Mouse (Mus musculus): ENCODE measurements around the gene Ccne1. TPM values are rescaled to one million over a fixed set of nuclear protein-coding genes. Genes with fewer than 3 reads are reported as not detected.

Ccne1 gene
- polyA plus RNA-seq, 1 experiment from 2014 or later = 20.2 TPM

DNA sequence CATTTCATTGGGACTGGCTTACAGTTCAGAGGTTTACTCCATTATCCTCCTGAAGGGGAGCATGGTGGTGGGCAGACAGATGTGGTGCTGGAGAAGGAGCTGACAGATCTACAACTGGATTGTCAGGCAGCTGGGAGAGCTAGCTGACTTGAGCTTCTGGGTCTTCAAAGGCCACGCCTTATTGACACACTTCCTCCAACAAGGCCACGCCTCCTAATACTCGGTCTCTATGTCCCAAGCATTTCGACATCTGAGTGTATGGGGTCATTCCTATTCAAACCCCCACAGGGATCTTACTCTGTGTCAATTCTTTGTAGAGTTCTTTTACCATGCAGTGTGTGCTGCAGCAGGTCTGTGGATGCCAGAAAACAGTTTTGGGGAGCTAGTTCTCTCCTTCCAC, 42.9 kb downstream of the Ccne1 start:
- H3K9ac ChIP-seq (ENCODE audit: low read depth, low read length) = no peak overlapping the region

DNA sequence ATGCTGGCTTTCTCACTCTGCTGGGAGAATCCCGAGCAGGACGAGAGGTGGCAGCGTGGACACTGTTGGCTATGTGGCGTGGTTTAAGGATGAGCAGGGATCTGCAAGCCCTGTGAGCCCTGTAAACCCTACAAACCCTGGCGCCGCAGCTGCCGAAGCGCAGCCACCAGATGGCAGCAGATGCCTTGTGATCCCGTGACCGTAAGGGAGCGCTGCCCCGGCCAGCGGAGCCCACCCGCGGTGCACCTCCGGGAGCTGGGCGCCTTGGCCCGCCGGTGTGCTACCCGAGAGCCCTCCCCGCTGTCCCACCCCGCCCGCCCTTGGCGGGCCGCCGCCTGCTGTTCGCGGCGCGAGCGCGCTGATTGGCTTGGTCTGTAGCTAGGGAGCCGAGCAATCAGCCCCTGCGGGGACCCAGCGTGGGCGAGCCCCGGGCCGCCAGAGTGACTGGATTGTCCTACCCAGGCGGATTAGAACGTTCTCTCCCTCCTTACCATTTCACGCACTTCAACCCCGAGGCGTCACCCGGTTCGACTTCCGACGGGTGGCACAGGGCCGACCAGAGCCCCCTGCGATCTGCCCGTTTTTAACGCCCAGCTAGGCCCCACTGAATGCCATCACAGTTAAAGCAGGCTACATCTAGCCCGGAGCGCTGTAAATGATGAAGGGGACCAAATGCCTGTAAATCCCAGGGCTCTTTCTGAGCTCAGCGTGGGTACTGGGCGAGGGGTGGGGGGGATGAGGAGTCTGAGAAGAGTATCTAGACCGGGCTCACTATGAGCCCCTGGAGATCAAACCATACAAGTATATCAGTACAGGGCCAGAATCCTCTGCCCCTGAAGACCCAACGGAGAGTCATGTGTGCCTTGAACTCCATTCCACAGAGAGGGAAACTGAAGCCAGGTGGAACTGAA, 46.0 kb downstream of the Ccne1 start:
- H3K4me1 ChIP-seq (replicated peaks; ENCODE audit: insufficient read depth, low read length) = no peaks in the 10 kb centered on the region; the same call in 1 of the 2 replicates
- DNase-seq (ENCODE audit: low spot score) (peak; percentile 95), ATAC-seq (replicated peaks; ENCODE audit: low FRiP score, low read depth) (peak; percentile 95)
- H3K36me3 ChIP-seq (ENCODE audit: insufficient read depth, low read length) = no peaks in the 10 kb centered on the region
- H3K9me3 ChIP-seq (replicated peaks; ENCODE audit: low read length) = no peaks in the 10 kb centered on the region
- H3K27me3 ChIP-seq (ENCODE audit: insufficient read depth, low read length) = no peaks in the 10 kb centered on the region
- no peak overlapping the region for H3K27ac ChIP-seq
- WGBS = under 1% methylated on average over 55 of the region's 57 CpGs
- H3K9ac ChIP-seq (ENCODE audit: low read depth, low read length) = peak overlapping the region; percentile 61
- H3K4me3 ChIP-seq (replicated peaks; ENCODE audit: low read depth, low read length) = peak overlapping the region; percentile 50
- TF ChIP-seq CTCF (IDR thresholded peaks at IDR 0.05; ENCODE audit: low read depth) = peak; percentile 90
- H3K4me2 ChIP-seq (ENCODE audit: low read length) = peak overlapping the region; percentile 88

More for the DNA sequence above, 42.9 kb downstream of the Ccne1 start:
- no peak for ATAC-seq (replicated peaks; ENCODE audit: low FRiP score, low read depth)
- Histone ChIP-seq H3K27ac (no peak overlapping the region), H3K4me2 (ENCODE audit: low read length) (no peak overlapping the region), H3K27me3 (ENCODE audit: insufficient read depth, low read length) (no peaks in the 10 kb centered on the region), H3K36me3 (ENCODE audit: insufficient read depth, low read length) (no peaks in the 10 kb centered on the region), H3K4me3 (replicated peaks; ENCODE audit: low read depth, low read length) (no peak overlapping the region), H3K9me3 (replicated peaks; ENCODE audit: low read length) (no peaks in the 10 kb centered on the region), H3K4me1 (replicated peaks; ENCODE audit: insufficient read depth, low read length) (no peaks in the 10 kb centered on the region; the same call in 1 of the 2 replicates)
- whole genome bisulfite sequencing = 46% methylated on average over 4 of the region's 4 CpGs
- no peak for TF ChIP-seq CTCF (IDR thresholded peaks at IDR 0.05; ENCODE audit: low read depth)
- no peak for DNase-seq (ENCODE audit: low spot score)

DNA sequence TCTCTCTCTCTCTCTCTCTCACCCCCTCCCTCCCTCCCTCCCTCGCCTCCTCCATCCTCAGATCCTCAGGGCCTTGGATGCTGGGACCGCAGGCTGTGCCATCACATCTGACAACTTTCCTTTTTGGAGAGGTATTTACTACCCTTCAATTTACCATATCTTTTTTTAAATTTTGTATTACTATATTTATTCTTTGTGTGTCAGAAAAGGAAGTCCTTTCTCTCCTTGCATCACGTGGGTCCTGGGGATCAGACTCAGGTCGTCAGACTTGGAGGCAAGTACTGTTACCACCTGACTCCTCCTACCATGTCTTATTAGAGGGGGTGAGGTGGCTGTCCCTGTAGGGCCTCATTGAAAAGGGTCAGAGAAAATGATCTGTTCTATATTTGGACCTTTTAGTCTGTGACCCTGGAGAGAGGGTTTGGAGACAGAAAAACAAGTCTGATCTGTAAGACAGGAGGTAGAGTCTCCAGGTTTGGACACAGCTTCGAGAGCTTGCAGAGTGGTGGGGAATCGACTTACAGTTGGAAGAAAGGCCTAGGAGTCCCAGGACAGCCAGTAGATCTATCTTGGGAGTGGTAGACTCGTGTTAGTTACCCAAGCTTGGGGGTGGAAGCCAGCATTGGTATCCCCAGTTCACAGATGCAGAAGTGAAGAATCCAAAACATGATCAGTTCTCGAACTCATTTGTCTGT, 47.6 kb downstream of the Ccne1 start:
- 75% methylated on average over 8 of the region's 8 CpGs for WGBS
- no peak overlapping the region for H3K4me2 ChIP-seq (ENCODE audit: low read length)
- H3K4me3 ChIP-seq (replicated peaks; ENCODE audit: low read depth, low read length) = no peak overlapping the region
- ATAC-seq (replicated peaks; ENCODE audit: low FRiP score, low read depth) (no peak), DNase-seq (ENCODE audit: low spot score) (no peak)
- no peaks in the 10 kb centered on the region for H3K9me3 ChIP-seq (replicated peaks; ENCODE audit: low read length)
- H3K27ac ChIP-seq = no peak overlapping the region
- TF ChIP-seq CTCF (IDR thresholded peaks at IDR 0.05; ENCODE audit: low read depth) = no peak
- no peaks in the 10 kb centered on the region for H3K27me3 ChIP-seq (ENCODE audit: insufficient read depth, low read length)
- no peak overlapping the region for H3K9ac ChIP-seq (ENCODE audit: low read depth, low read length)
- H3K36me3 ChIP-seq (ENCODE audit: insufficient read depth, low read length) = no peaks in the 10 kb centered on the region
- no peaks in the 10 kb centered on the region; the same call in 1 of the 2 replicates for H3K4me1 ChIP-seq (replicated peaks; ENCODE audit: insufficient read depth, low read length)

DNA sequence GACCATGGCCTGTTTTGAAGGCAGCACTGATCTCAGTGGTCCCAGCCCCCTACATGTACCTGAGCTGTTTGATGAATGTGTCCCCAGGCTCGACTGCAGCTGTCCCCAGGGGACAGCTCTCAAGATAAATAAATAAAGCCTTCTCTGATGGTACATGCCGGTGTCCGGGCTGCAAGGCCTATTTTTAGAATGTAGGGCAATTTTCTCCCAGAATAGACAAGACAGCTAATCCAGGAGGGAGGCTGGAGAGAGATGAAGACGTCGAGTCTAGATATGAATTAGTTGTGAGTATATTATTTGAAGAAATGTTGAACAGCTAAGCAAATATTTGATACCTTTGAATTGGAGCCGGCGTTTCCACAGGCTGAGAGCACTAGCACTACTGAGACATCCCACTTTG, 48.2 kb downstream of the Ccne1 start:
- no peak for DNase-seq (ENCODE audit: low spot score)
- H3K36me3 ChIP-seq (ENCODE audit: insufficient read depth, low read length) = no peaks in the 10 kb centered on the region
- no peaks in the 10 kb centered on the region for H3K27me3 ChIP-seq (ENCODE audit: insufficient read depth, low read length)
- H3K4me1 ChIP-seq (replicated peaks; ENCODE audit: insufficient read depth, low read length) = no peaks in the 10 kb centered on the region; the same call in 1 of the 2 replicates
- WGBS = 47% methylated on average over 7 of the region's 7 CpGs
- no peak for TF ChIP-seq CTCF (IDR thresholded peaks at IDR 0.05; ENCODE audit: low read depth)
- H3K27ac ChIP-seq = no peak overlapping the region
- no peak overlapping the region for H3K4me2 ChIP-seq (ENCODE audit: low read length)
- no peak for ATAC-seq (replicated peaks; ENCODE audit: low FRiP score, low read depth)
- no peak overlapping the region for H3K4me3 ChIP-seq (replicated peaks; ENCODE audit: low read depth, low read length)
- H3K9me3 ChIP-seq (replicated peaks; ENCODE audit: low read length) = no peaks in the 10 kb centered on the region
- no peak overlapping the region for H3K9ac ChIP-seq (ENCODE audit: low read depth, low read length)

DNA sequence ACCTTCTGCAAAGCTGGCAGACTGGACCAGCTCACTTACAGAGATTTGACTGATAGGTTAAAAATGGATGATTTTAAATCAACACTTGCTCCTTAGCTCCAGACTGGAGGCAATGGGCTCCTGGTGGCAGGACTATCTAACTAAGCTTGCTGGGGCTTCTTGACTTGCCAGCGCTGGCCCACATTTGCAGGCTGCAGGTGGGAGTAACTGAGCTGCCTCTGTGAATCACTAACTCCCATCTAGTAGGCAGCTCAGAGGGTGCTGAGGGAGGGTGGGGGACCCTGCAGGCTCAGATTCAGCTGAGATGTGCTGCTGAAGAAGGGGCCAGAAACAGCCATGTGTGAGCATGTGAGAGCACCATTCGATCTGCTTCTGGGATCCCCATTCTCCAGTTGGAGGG, 51.3 kb downstream of the Ccne1 start:
- Histone ChIP-seq H3K4me2 (ENCODE audit: low read length) (no peak overlapping the region), H3K4me1 (replicated peaks; ENCODE audit: insufficient read depth, low read length) (no peaks in the 10 kb centered on the region), H3K9me3 (replicated peaks; ENCODE audit: low read length) (no peaks in the 10 kb centered on the region), H3K9ac (ENCODE audit: low read depth, low read length) (no peak overlapping the region), H3K27ac (no peak overlapping the region), H3K27me3 (ENCODE audit: insufficient read depth, low read length) (no peaks in the 10 kb centered on the region), H3K36me3 (ENCODE audit: insufficient read depth, low read length) (no peaks in the 10 kb centered on the region), H3K4me3 (replicated peaks; ENCODE audit: low read depth, low read length) (no peak overlapping the region)
- WGBS = 70% methylated on average over 2 of the region's 2 CpGs
- ATAC-seq (replicated peaks; ENCODE audit: low FRiP score, low read depth) (no peak), DNase-seq (ENCODE audit: low spot score) (no peak)
- no peak for TF ChIP-seq CTCF (IDR thresholded peaks at IDR 0.05; ENCODE audit: low read depth)

GRCm38 (mm10) chr7:38054246-38054645, 53.1 kb downstream of the Ccne1 start:
- Histone ChIP-seq H3K4me2 (ENCODE audit: low read length) (no peak overlapping the region), H3K4me3 (replicated peaks; ENCODE audit: low read depth, low read length) (no peak overlapping the region), H3K9me3 (replicated peaks; ENCODE audit: low read length) (no peaks in the 10 kb centered on the region), H3K27me3 (ENCODE audit: insufficient read depth, low read length) (no peaks in the 10 kb centered on the region), H3K9ac (ENCODE audit: low read depth, low read length) (no peak overlapping the region), H3K4me1 (replicated peaks; ENCODE audit: insufficient read depth, low read length) (no peaks in the 10 kb centered on the region), H3K27ac (no peak overlapping the region), H3K36me3 (ENCODE audit: insufficient read depth, low read length) (no peaks in the 10 kb centered on the region)
- no peak for TF ChIP-seq CTCF (IDR thresholded peaks at IDR 0.05; ENCODE audit: low read depth)
- WGBS = 87% methylated on average over 9 of the region's 9 CpGs
- no peak for ATAC-seq (replicated peaks; ENCODE audit: low FRiP score, low read depth)
- no peak for DNase-seq (ENCODE audit: low spot score)

Other genes starting within 250 kb of the Ccne1 start
- gene Uri1, start 84.0 kb downstream of the Ccne1 start, polyA plus RNA-seq (2015; fragmentation: Nextera tagmentation; extraction: Ambion mirVana) = 52.1 and 57.9 TPM in 2 replicates
- 18.5 and 20.9 TPM in 2 replicates for gene 1600014C10Rik, start 75.7 kb upstream of the Ccne1 start, polyA plus RNA-seq (2015; fragmentation: Nextera tagmentation; extraction: Ambion mirVana)
- gene Plekhf1, start 120.5 kb upstream of the Ccne1 start, polyA plus RNA-seq (2015; fragmentation: Nextera tagmentation; extraction: Ambion mirVana) = 4.8 and 5.0 TPM in 2 replicates
- 46.3 and 48.7 TPM in 2 replicates for gene Pop4, start 163.9 kb upstream of the Ccne1 start, polyA plus RNA-seq (2015; fragmentation: Nextera tagmentation; extraction: Ambion mirVana)

Data from kidney, postnatal 0 days (tissue).